Mouse (Mus musculus) hindbrain, embryonic 11.5 days (tissue): ENCODE measurements around the gene Pecam1. TPM values are rescaled to one million over a fixed set of nuclear protein-coding genes. Genes with fewer than 3 reads are reported as not detected.

Experiments
- ATAC-seq: fragments of 200-750 bp; cut with Nextera tagmentation; 2 replicates; pipeline ENCODE4 v1.8.0; 2017; ENCODE audit warnings: mild to moderate bottlenecking, moderate TSS enrichment, moderate library complexity; ENCODE audit not compliant: low FRiP score
- DNase-seq: peaks from one replicate; pipeline ENCODE4 v3.0.0-alpha.2; 2015; ENCODE audit warnings: low spot score
- H3K27ac ChIP-seq: fragments of 300-500 bp; sonication (generic); 2 replicates; pipeline ENCODE4 v1.5.1; 2014; ENCODE audit warnings: mild to moderate bottlenecking, low read depth, low read length
- H3K27me3 ChIP-seq: fragments of 300-500 bp; sonication (generic); 2 replicates; pipeline ENCODE4 v1.6.1; 2014; ENCODE audit warnings: mild to moderate bottlenecking, low read length, moderate library complexity, mixed read lengths; ENCODE audit not compliant: control insufficient read depth, insufficient read depth
- H3K36me3 ChIP-seq: fragments of 300-500 bp; sonication (generic); 2 replicates; pipeline ENCODE4 v1.6.1; 2014; ENCODE audit warnings: mild to moderate bottlenecking, low read length, moderate library complexity, mixed read lengths; ENCODE audit not compliant: control insufficient read depth, insufficient read depth
- H3K4me1 ChIP-seq: fragments of 300-500 bp; sonication (generic); replicated peaks from 2 replicates; pipeline ENCODE4 v1.6.1; 2014; ENCODE audit warnings: low read length, mixed read lengths; ENCODE audit not compliant: control insufficient read depth, insufficient read depth
- H3K4me2 ChIP-seq: fragments of 300-500 bp; sonication (generic); replicated peaks from 2 replicates; pipeline ENCODE4 v1.6.1; 2014; ENCODE audit warnings: mild to moderate bottlenecking, low read depth, low read length
- H3K4me3 ChIP-seq: fragments of 300-500 bp; sonication (generic); 2 replicates; pipeline ENCODE4 v1.5.1; 2014; ENCODE audit warnings: low read depth, low read length
- H3K9ac ChIP-seq: fragments of 300-500 bp; sonication (generic); 2 replicates; pipeline ENCODE4 v1.6.1; 2014; ENCODE audit warnings: low read depth, low read length
- H3K9me3 ChIP-seq: fragments of 300-500 bp; sonication (generic); 2 replicates; pipeline ENCODE4 v1.6.1; 2016; ENCODE audit warnings: low read length; ENCODE audit not compliant: control insufficient read depth
- WGBS: fragments of 180-500 bp; shearing (Covaris S2); extraction: QIAGEN DNeasy Blood & Tissue Kit; methylation state at CpG from one replicate; pipeline ENCODE4 v1.1.7; 2014; 5-methylcytosine and 5-hydroxymethylcytosine counted together
- polyA plus RNA-seq: library from polyadenylated mRNA; unstranded; fragments of >200 nt; fragmentation: Nextera tagmentation; extraction: Ambion mirVana; gene quantifications from 2 replicates; pipeline ENCODE4 v1.2.1, GENCODE M21; 2014

The Pecam1 gene
- 19.0 and 20.3 TPM in 2 replicates for polyA plus RNA-seq

GRCm38 (mm10) chr11:106750121-106750751 lies at the start of gene Pecam1:
Pecam1 (minus strand) TSS chr11:106750628.
- no peak for ATAC-seq
- Histone ChIP-seq H3K9ac (no peak within 1 kb of the TSS), H3K36me3 (no peaks in the 10 kb centered on the region), H3K4me2 (no peak within 1 kb of the TSS), H3K4me3 (no peak within 1 kb of the TSS), H3K27me3 (no peaks in the 10 kb centered on the region), H3K4me1 (no peaks in the 10 kb centered on the region), H3K9me3 (no peaks in the 10 kb centered on the region), H3K27ac (no peak within 1 kb of the TSS)
- WGBS, result 90% methylated on average over 13 of the region's 13 CpGs
- no peak for DNase-seq

GRCm38 (mm10) chr11:106795679-106796078 lies 45.3 kb upstream of the Pecam1 start:
- Histone ChIP-seq H3K4me1 (no peaks in the 10 kb centered on the region), H3K27me3 (no peaks in the 10 kb centered on the region), H3K27ac (no peak overlapping the region), H3K4me2 (no peak overlapping the region), H3K9me3 (no peaks in the 10 kb centered on the region), H3K9ac (no peak overlapping the region), H3K36me3 (peaks cover 6% of the 10 kb centered on the region), H3K4me3 (no peak overlapping the region)
- DNase-seq, result no peak
- WGBS, result 67% methylated on average over 9 of the region's 9 CpGs
- no peak for ATAC-seq

- Histone ChIP-seq H3K4me1 (no peaks in the 10 kb centered on the region), H3K9ac (no peak overlapping the region), H3K27me3 (no peaks in the 10 kb centered on the region), H3K36me3 (peaks cover 6% of the 10 kb centered on the region), H3K4me2 (no peak overlapping the region), H3K4me3 (no peak overlapping the region), H3K9me3 (no peaks in the 10 kb centered on the region), H3K27ac (no peak overlapping the region)
- WGBS, result 76% methylated on average over 4 of the region's 4 CpGs
- DNase-seq (no peak), ATAC-seq (no peak)
These were observed 43.4 kb upstream of the Pecam1 start for GRCm38 (mm10) chr11:106793846-106794245.

GRCm38 (mm10) chr11:106789649-106790048 lies 39.2 kb upstream of the Pecam1 start:
- Histone ChIP-seq H3K36me3 (peaks cover 5% of the 10 kb centered on the region; the same call in 1 of the 2 replicates), H3K9ac (peak overlapping the region; percentile 100), H3K9me3 (no peaks in the 10 kb centered on the region), H3K27me3 (no peaks in the 10 kb centered on the region), H3K4me1 (0 out of 2 replicates have a peak, but pooled peaks cover 2% of the 10 kb centered on the region), H3K4me3 (peak overlapping the region; percentile 98), H3K27ac (peak overlapping the region; percentile 98), H3K4me2 (peak overlapping the region; percentile 62)
- 1% methylated on average over 6 of the region's 6 CpGs for WGBS
- DNase-seq, result peak; percentile 61
- ATAC-seq, result no peak

GRCm38 (mm10) chr11:106788775-106789459 lies 38.5 kb upstream of the Pecam1 start, which contains the start of the genes Ddx5 and Cep95:
Ddx5 (minus strand) TSS chr11:106789185.
Cep95 (plus strand) TSS chr11:106789252.
- peak within 1 kb of the TSS; percentile 62 for H3K4me2 ChIP-seq
- H3K9me3 ChIP-seq, result no peaks in the 10 kb centered on the region
- peak within 1 kb of the TSS; percentile 98 for H3K4me3 ChIP-seq
- peak; percentile 93 for ATAC-seq
- H3K4me1 ChIP-seq, result 0 out of 2 replicates have a peak, but pooled peaks cover 2% of the 10 kb centered on the region
- peak; percentile 96 for DNase-seq
- peak within 1 kb of the TSS; percentile 100 for H3K9ac ChIP-seq
- WGBS, result under 1% methylated on average over 58 of the region's 58 CpGs
- H3K27me3 ChIP-seq, result no peaks in the 10 kb centered on the region
- peaks cover 5% of the 10 kb centered on the region; the same call in 1 of the 2 replicates for H3K36me3 ChIP-seq
- peak within 1 kb of the TSS; percentile 98 for H3K27ac ChIP-seq

- Histone ChIP-seq H3K9ac (peak overlapping the region; percentile 100), H3K27me3 (no peaks in the 10 kb centered on the region), H3K9me3 (no peaks in the 10 kb centered on the region), H3K4me3 (peak overlapping the region; percentile 98), H3K27ac (peak overlapping the region; percentile 98), H3K4me2 (peak overlapping the region; percentile 62), H3K36me3 (peaks cover 9% of the 10 kb centered on the region), H3K4me1 (0 out of 2 replicates have a peak, but pooled peaks cover 2% of the 10 kb centered on the region)
- DNase-seq (peak; percentile 99), ATAC-seq (peak; percentile 86)
- WGBS, result under 1% methylated on average over 66 of the region's 79 CpGs
These were observed 37.8 kb upstream of the Pecam1 start for GRCm38 (mm10) chr11:106788026-106788774.

GRCm38 (mm10) chr11:106787131-106788025 lies 37.0 kb upstream of the Pecam1 start:
- Histone ChIP-seq H3K4me3 (peak overlapping the region; percentile 98), H3K9me3 (no peaks in the 10 kb centered on the region), H3K4me2 (peak overlapping the region; percentile 45), H3K36me3 (peaks cover 12% of the 10 kb centered on the region), H3K9ac (peak overlapping the region; percentile 100), H3K27me3 (no peaks in the 10 kb centered on the region), H3K27ac (peak overlapping the region; percentile 98), H3K4me1 (0 out of 2 replicates have a peak, but pooled peaks cover 2% of the 10 kb centered on the region)
- ATAC-seq, result no peak
- peak; percentile 85 for DNase-seq
- under 1% methylated on average over 65 of the region's 65 CpGs for WGBS

- H3K27me3 ChIP-seq, result no peaks in the 10 kb centered on the region
- no peak for DNase-seq
- 89% methylated on average over 1 of the region's 1 CpGs for WGBS
- no peak overlapping the region for H3K27ac ChIP-seq
- H3K4me1 ChIP-seq, result 0 out of 2 replicates have a peak, but pooled peaks cover 2% of the 10 kb centered on the region
- no peak overlapping the region for H3K4me2 ChIP-seq
- H3K9me3 ChIP-seq, result no peaks in the 10 kb centered on the region
- no peak for ATAC-seq
- H3K36me3 ChIP-seq, result peaks cover 12% of the 10 kb centered on the region
- no peak overlapping the region for H3K4me3 ChIP-seq
- no peak overlapping the region for H3K9ac ChIP-seq
These were observed 34.6 kb upstream of the Pecam1 start for GRCm38 (mm10) chr11:106785043-106785442.
